Mouse (Mus musculus): ENCODE data around the gene Zbtb44. TPM values are rescaled to one million over a fixed set of nuclear protein-coding genes. Genes with fewer than 3 reads are reported as not detected.

The Zbtb44 gene
- polyA plus RNA-seq, 1 experiment: 40.7 TPM

DNA sequence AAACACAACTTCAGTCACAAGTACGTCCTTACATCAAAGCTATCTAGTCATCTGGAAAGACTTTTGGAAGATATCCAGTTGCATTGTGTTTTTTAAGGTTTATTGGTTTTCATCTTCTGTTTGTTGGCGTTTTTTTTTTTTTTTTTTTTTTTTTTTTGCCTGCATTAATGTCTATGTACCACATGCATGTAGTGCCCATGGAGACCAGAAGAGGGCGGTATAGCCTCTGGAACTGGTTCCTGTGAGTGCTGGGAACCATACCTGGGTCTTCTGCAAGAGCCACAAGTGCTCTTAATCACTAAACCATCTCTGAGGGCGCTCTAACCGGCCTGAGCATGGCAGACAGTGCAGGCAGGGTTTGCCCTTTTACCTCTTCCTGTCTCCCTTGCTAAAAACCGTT lies 67.7 kb downstream of the Zbtb44 start:
- Histone ChIP-seq H3K4me1 (ENCODE audit: control insufficient read depth, insufficient read depth, low read length) (no peaks in the 10 kb centered on the region), H3K27ac (ENCODE audit: control insufficient read depth, insufficient read depth, low read depth, low read length) (no peak overlapping the region), H3K27me3 (ENCODE audit: control insufficient read depth, insufficient read depth, low read length) (no peaks in the 10 kb centered on the region), H3K4me3 (ENCODE audit: control insufficient read depth, low read depth, low read length) (no peak overlapping the region), H3K36me3 (ENCODE audit: control insufficient read depth, insufficient read depth, low read length) (no peaks in the 10 kb centered on the region)
- TF ChIP-seq POLR2A (IDR thresholded peaks at IDR 0.05; ENCODE audit: control insufficient read depth, low read depth, low read length) (no peak), CTCF (IDR thresholded peaks at IDR 0.05; ENCODE audit: control insufficient read depth, insufficient read depth, insufficient replicate concordance, low read depth, low read length) (peak; percentile 12; the same call in 1 of the 2 replicates)

DNA sequence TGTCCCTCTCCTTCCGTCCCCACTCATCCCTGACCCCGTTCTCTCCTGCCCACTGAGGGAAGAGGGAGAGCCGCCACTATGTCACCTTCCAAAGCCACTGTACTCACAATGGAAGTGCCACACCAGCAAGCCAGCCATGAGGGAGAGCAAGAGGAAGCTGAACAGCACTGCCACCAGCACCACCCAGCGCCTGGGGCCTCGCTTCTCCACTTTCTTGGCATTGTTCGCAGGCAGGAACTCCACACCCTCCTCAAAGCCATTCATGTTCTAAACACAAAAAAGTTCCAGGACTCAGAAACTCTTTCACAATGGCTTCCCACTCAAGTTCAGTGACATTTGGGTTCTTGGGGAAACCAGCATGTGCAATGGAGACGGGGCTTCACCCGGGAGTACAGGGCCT lies 78.0 kb downstream of the Zbtb44 start:
- no peak overlapping the region for H3K27ac ChIP-seq (ENCODE audit: control insufficient read depth, insufficient read depth, low read depth, low read length)
- no peak for TF ChIP-seq CTCF (IDR thresholded peaks at IDR 0.05; ENCODE audit: control insufficient read depth, insufficient read depth, insufficient replicate concordance, low read depth, low read length)
- TF ChIP-seq POLR2A (IDR thresholded peaks at IDR 0.05; ENCODE audit: control insufficient read depth, low read depth, low read length): no peak
- H3K4me3 ChIP-seq (ENCODE audit: control insufficient read depth, low read depth, low read length): no peak overlapping the region
- no peaks in the 10 kb centered on the region for H3K4me1 ChIP-seq (ENCODE audit: control insufficient read depth, insufficient read depth, low read length)
- H3K36me3 ChIP-seq (ENCODE audit: control insufficient read depth, insufficient read depth, low read length): no peaks in the 10 kb centered on the region
- no peaks in the 10 kb centered on the region for H3K27me3 ChIP-seq (ENCODE audit: control insufficient read depth, insufficient read depth, low read length)

DNA sequence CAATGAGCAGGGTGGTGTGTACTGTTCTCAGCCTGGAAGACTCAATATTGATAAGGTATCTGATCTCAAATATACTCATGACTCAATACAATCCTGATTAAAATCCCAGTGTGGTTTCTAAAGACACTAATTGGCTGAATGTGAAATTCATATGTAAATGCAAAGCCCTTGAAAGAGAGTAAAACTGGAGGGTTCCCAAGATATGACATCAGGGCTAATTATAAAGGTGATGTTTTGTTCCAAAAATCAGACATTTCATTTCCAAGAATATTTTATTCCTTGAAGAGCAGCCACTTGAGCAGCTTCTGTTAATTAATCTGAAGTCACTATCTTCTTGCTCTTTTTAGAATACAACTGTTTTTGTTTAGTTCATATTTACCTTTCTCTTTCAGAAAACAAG lies 85.1 kb downstream of the Zbtb44 start:
- Histone ChIP-seq H3K27me3 (ENCODE audit: control insufficient read depth, insufficient read depth, low read length) (no peaks in the 10 kb centered on the region), H3K36me3 (ENCODE audit: control insufficient read depth, insufficient read depth, low read length) (no peaks in the 10 kb centered on the region), H3K4me1 (ENCODE audit: control insufficient read depth, insufficient read depth, low read length) (peaks cover 4% of the 10 kb centered on the region; the same call in 1 of the 2 replicates), H3K27ac (ENCODE audit: control insufficient read depth, insufficient read depth, low read depth, low read length) (no peak overlapping the region), H3K4me3 (ENCODE audit: control insufficient read depth, low read depth, low read length) (no peak overlapping the region)
- TF ChIP-seq POLR2A (IDR thresholded peaks at IDR 0.05; ENCODE audit: control insufficient read depth, low read depth, low read length) (no peak), CTCF (IDR thresholded peaks at IDR 0.05; ENCODE audit: control insufficient read depth, insufficient read depth, insufficient replicate concordance, low read depth, low read length) (no peak)

DNA sequence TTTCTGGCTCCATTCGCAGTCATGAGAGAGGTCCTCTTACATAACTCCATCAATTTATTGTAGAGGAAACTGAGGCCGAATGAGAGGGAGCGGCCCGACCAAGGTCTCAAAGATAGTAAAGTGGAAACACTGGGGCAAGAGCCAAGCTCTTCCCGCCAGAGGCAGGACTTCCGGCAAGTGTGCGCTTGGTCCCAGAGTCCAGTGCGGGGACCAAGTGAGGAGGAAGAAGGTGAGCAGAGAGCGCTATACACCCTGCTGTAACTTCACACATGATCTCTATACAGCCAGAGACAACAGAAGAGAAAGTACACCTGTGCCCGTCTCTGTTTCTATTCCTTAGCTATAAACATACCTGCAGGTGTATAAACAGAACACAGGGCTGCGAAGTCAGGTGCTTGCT lies 86.6 kb downstream of the Zbtb44 start:
- TF ChIP-seq CTCF (IDR thresholded peaks at IDR 0.05; ENCODE audit: control insufficient read depth, insufficient read depth, insufficient replicate concordance, low read depth, low read length) (no peak), POLR2A (IDR thresholded peaks at IDR 0.05; ENCODE audit: control insufficient read depth, low read depth, low read length) (no peak)
- H3K36me3 ChIP-seq (ENCODE audit: control insufficient read depth, insufficient read depth, low read length): no peaks in the 10 kb centered on the region
- H3K27ac ChIP-seq (ENCODE audit: control insufficient read depth, insufficient read depth, low read depth, low read length): no peak overlapping the region
- no peaks in the 10 kb centered on the region for H3K27me3 ChIP-seq (ENCODE audit: control insufficient read depth, insufficient read depth, low read length)
- H3K4me3 ChIP-seq (ENCODE audit: control insufficient read depth, low read depth, low read length): no peak overlapping the region
- peaks cover 4% of the 10 kb centered on the region; the same call in 1 of the 2 replicates for H3K4me1 ChIP-seq (ENCODE audit: control insufficient read depth, insufficient read depth, low read length)

DNA sequence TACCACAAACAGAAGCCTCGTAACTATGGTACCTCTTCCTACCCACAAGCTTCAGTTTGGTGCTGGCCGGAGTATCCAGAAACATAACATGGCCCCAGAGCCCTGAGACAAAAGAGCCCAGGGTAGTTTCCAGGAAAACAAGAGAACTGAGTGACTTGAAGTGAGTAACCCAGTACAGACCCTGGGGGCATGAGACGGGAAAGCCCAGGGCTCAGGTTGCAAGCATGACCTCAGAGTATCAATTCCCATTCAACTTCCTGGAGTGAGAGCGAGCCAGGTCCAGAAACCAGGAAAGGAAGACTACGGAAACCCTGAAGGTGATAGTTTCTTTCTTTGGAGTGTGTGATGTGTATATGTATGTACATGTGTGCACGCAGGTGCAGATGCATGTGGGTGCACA lies 87.0 kb downstream of the Zbtb44 start:
- TF ChIP-seq CTCF (IDR thresholded peaks at IDR 0.05; ENCODE audit: control insufficient read depth, insufficient read depth, insufficient replicate concordance, low read depth, low read length) (no peak), POLR2A (IDR thresholded peaks at IDR 0.05; ENCODE audit: control insufficient read depth, low read depth, low read length) (no peak)
- Histone ChIP-seq H3K4me1 (ENCODE audit: control insufficient read depth, insufficient read depth, low read length) (peaks cover 4% of the 10 kb centered on the region; the same call in 1 of the 2 replicates), H3K4me3 (ENCODE audit: control insufficient read depth, low read depth, low read length) (no peak overlapping the region), H3K36me3 (ENCODE audit: control insufficient read depth, insufficient read depth, low read length) (no peaks in the 10 kb centered on the region), H3K27ac (ENCODE audit: control insufficient read depth, insufficient read depth, low read depth, low read length) (no peak overlapping the region), H3K27me3 (ENCODE audit: control insufficient read depth, insufficient read depth, low read length) (no peaks in the 10 kb centered on the region)

DNA sequence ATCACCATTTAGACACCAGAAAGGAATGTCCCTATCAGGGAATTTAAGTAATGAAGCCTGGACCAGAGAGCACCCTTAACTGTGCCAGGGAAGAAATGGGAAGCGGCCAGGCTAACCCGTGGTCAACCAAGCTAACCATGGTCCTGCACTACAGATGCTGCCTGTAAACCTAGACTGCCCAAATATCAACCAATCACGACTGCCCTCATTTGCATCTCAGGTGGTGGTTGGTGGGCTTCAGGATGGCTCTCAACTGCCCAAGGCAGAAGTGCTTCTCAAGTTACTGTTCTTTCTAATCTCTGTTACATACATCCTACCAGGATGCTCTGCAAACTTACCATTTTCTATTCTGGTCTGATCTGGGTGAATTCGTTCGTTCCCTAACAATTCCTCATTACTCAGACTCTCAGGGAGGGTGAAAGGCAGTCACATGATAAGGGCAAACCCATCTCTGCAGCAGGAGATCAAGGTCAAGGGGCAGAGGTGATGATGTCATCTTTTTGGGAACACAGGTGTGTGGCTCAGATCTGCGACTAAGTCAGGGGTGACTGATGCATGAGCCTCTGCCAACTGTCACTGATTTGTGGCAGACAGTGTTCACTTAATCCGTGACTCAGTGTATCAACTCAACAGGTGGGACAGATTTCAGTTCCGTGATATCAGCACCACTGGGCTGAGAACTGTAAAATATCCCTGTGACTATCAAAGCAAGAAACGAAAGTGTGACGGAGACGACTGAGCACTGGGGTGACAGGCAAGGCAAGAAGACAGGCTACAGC lies 88.3 kb downstream of the Zbtb44 start:
- no peaks in the 10 kb centered on the region for H3K27me3 ChIP-seq (ENCODE audit: control insufficient read depth, insufficient read depth, low read length)
- no peak overlapping the region for H3K4me3 ChIP-seq (ENCODE audit: control insufficient read depth, low read depth, low read length)
- peaks cover 4% of the 10 kb centered on the region; the same call in 1 of the 2 replicates for H3K4me1 ChIP-seq (ENCODE audit: control insufficient read depth, insufficient read depth, low read length)
- no peak overlapping the region for H3K27ac ChIP-seq (ENCODE audit: control insufficient read depth, insufficient read depth, low read depth, low read length)
- H3K36me3 ChIP-seq (ENCODE audit: control insufficient read depth, insufficient read depth, low read length): no peaks in the 10 kb centered on the region
- TF ChIP-seq CTCF (IDR thresholded peaks at IDR 0.05; ENCODE audit: control insufficient read depth, insufficient read depth, insufficient replicate concordance, low read depth, low read length) (no peak), POLR2A (IDR thresholded peaks at IDR 0.05; ENCODE audit: control insufficient read depth, low read depth, low read length) (no peak)

DNA sequence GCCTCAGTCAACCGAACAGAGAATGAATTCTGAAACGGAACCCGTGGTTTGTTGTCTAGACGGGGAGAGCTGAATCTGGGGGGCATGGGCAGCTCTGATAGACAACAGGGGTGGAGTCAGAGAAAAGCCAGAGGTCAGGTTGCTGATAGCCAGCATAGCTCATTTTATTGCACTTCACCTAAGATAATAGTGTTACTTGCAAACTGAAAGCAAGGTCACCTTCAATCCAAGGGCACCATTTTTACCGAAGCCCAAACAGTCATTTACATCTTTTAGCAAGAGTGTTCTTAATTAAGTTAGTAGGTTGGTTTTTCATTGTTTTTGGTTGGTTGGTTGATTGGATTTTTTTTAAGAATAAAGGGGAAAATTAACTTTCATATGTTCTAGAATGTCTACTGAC lies 89.0 kb downstream of the Zbtb44 start:
- H3K4me3 ChIP-seq (ENCODE audit: control insufficient read depth, low read depth, low read length): no peak overlapping the region
- TF ChIP-seq CTCF (IDR thresholded peaks at IDR 0.05; ENCODE audit: control insufficient read depth, insufficient read depth, insufficient replicate concordance, low read depth, low read length): no peak
- H3K4me1 ChIP-seq (ENCODE audit: control insufficient read depth, insufficient read depth, low read length): peaks cover 4% of the 10 kb centered on the region; the same call in 1 of the 2 replicates
- H3K27me3 ChIP-seq (ENCODE audit: control insufficient read depth, insufficient read depth, low read length): no peaks in the 10 kb centered on the region
- H3K27ac ChIP-seq (ENCODE audit: control insufficient read depth, insufficient read depth, low read depth, low read length): no peak overlapping the region
- H3K36me3 ChIP-seq (ENCODE audit: control insufficient read depth, insufficient read depth, low read length): no peaks in the 10 kb centered on the region
